Mouse (Mus musculus) heart, adult 2 months (tissue): ENCODE measurements around the gene Mdga1. TPM values are rescaled to one million over a fixed set of nuclear protein-coding genes. Genes with fewer than 3 reads are reported as not detected.

Experiments used
- DNase-seq, 2 experiments: peaks; one replicate each; pipeline ENCODE4 v3.0.0; 2021
- H3K27ac ChIP-seq: fragments of 200-600 bp; 2 replicates; pipeline ENCODE4 v1.8.1; 2022
- H3K27me3 ChIP-seq: fragments of 200-500 bp; 2 replicates; pipeline ENCODE4 v1.6.1; 2012; ENCODE audit warnings: mild to moderate bottlenecking, low read length, inconsistent platforms, mixed read lengths; ENCODE audit not compliant: control insufficient read depth, insufficient read depth
- H3K36me3 ChIP-seq: fragments of 200-500 bp; 2 replicates; pipeline ENCODE4 v1.6.1; 2012; ENCODE audit warnings: low read length, inconsistent platforms; ENCODE audit not compliant: control insufficient read depth, insufficient read depth
- H3K4me1 ChIP-seq: fragments of 200-500 bp; 2 replicates; pipeline ENCODE4 v1.6.1; 2011; ENCODE audit warnings: low read length; ENCODE audit not compliant: control insufficient read depth, insufficient read depth
- H3K4me3 ChIP-seq: fragments of 200-600 bp; 2 replicates; pipeline ENCODE4 v1.8.1; 2022
- H3K79me2 ChIP-seq: fragments of 200-500 bp; replicated peaks from 2 replicates; pipeline ENCODE4 v1.6.1; 2012; ENCODE audit warnings: mild to moderate bottlenecking, inconsistent platforms, low read length, moderate library complexity, mixed read lengths; ENCODE audit not compliant: control insufficient read depth, insufficient read depth
- H3K9ac ChIP-seq: fragments of 200-500 bp; 2 replicates; pipeline ENCODE4 v1.6.1; 2012; ENCODE audit warnings: low read depth, mild to moderate bottlenecking, control low read depth, inconsistent platforms, low read length, mixed read lengths
- CTCF ChIP-seq: fragments of 200-600 bp; IDR thresholded peaks from 2 replicates; pipeline ENCODE4 v1.8.1; 2022; ENCODE audit warnings: antibody characterized with exemption, mild to moderate bottlenecking, moderate library complexity
- EP300 ChIP-seq: fragments of 200-500 bp; IDR thresholded peaks from 2 replicates; pipeline ENCODE4 v1.6.1; 2011; ENCODE audit warnings: low read depth, low read length, control low read depth; ENCODE audit not compliant: insufficient read depth
- POLR2A ChIP-seq: fragments of 200-500 bp; IDR thresholded peaks from 2 replicates; pipeline ENCODE4 v1.6.1; 2011; ENCODE audit warnings: mild to moderate bottlenecking, low read depth, low read length, control low read depth; ENCODE audit not compliant: insufficient read depth
- WGBS: fragments of 180-500 bp; shearing (Covaris S2); methylation state at CpG from one replicate; pipeline ENCODE4 v1.1.7; 2018; 5-methylcytosine and 5-hydroxymethylcytosine counted together
- intact Hi-C: fragments of 180-260 bp; cut with DNase I; formaldehyde crosslinking; loops from one replicate; pipeline ENCODE4 v1.15.1; 2025
- polyA plus RNA-seq: library from polyadenylated mRNA; depleted of rRNA; stranded (reverse); fragments of >200 nt; gene quantifications from 2 replicates; pipeline ENCODE4 v1.2.3, GENCODE M21; 2012
- total RNA-seq, 2 experiments: library from RNA; stranded (reverse); gene quantifications; 2 replicates each; pipeline ENCODE4 v1.2.3; 2021

Gene Mdga1
- total and polyA plus RNA-seq, 3 experiments, result 13.4 to 26.3 (median 15.4) TPM

- Histone ChIP-seq H3K4me1 (peaks cover 16% of the 10 kb centered on the region), H3K36me3 (peaks cover 14% of the 10 kb centered on the region), H3K27me3 (no peaks in the 10 kb centered on the region), H3K27ac (peak overlapping the region; percentile 100), H3K79me2 (peaks cover 10% of the 10 kb centered on the region), H3K4me3 (peak overlapping the region; percentile 67), H3K9ac (peak overlapping the region; percentile 100)
- TF ChIP-seq POLR2A, result no peak
- TF ChIP-seq CTCF, result no peak
- TF ChIP-seq EP300, result no peak
- intact Hi-C loops, result loop anchor here (1.0 to 2.0 kb wide), 2 partner anchors 19 to 29 kb away; no protein-coding TSS in a partner anchor
- under 1% methylated on average over 18 of the region's 19 CpGs for WGBS
- peak; percentile 59 to 72 for DNase-seq
These were observed 35.6 kb upstream of the Mdga1 start for GRCm38 (mm10) chr17:30005451-30005941.

GRCm38 (mm10) chr17:30005103-30005443, 35.2 kb upstream of the Mdga1 start:
- no peaks in the 10 kb centered on the region for H3K27me3 ChIP-seq
- intact Hi-C loops, result loop anchor here (1.0 to 2.0 kb wide), 2 partner anchors 19 to 28 kb away; no protein-coding TSS in a partner anchor
- no peak for DNase-seq
- H3K27ac ChIP-seq, result peak overlapping the region; percentile 100
- TF ChIP-seq CTCF, result no peak
- no peak for TF ChIP-seq EP300
- no peak for TF ChIP-seq POLR2A
- H3K4me3 ChIP-seq, result peak overlapping the region; percentile 67
- peaks cover 16% of the 10 kb centered on the region for H3K4me1 ChIP-seq
- peaks cover 10% of the 10 kb centered on the region for H3K79me2 ChIP-seq
- 2% methylated on average over 37 of the region's 47 CpGs for WGBS
- peaks cover 12% of the 10 kb centered on the region for H3K36me3 ChIP-seq
- peak overlapping the region; percentile 100 for H3K9ac ChIP-seq

- Histone ChIP-seq H3K9ac (peak within 1 kb of the TSS; percentile 100), H3K4me3 (peak within 1 kb of the TSS; percentile 67), H3K36me3 (peaks cover 8% of the 10 kb centered on the region; the same call in 1 of the 2 replicates), H3K4me1 (peaks cover 12% of the 10 kb centered on the region), H3K79me2 (peaks cover 6% of the 10 kb centered on the region), H3K27ac (peak within 1 kb of the TSS; percentile 100), H3K27me3 (no peaks in the 10 kb centered on the region)
- intact Hi-C loops, result loop anchor here (1.0 to 2.0 kb wide), 2 partner anchors 20 to 28 kb away; no protein-coding TSS in a partner anchor
- WGBS, result under 1% methylated on average over 60 of the region's 93 CpGs
- DNase-seq, result peak; percentile 97 to 98
- TF ChIP-seq CTCF (no peak), POLR2A (peak; percentile 93), EP300 (peak; percentile 57)
These were observed 34.6 kb upstream of the Mdga1 start, which contains the start of gene Zfand3 for GRCm38 (mm10) chr17:30004203-30005102. TSS of gene Zfand3 (plus strand) at chr17:30004733.

GRCm38 (mm10) chr17:29998566-29999295, 28.8 kb upstream of the Mdga1 start:
- Histone ChIP-seq H3K27me3 (no peaks in the 10 kb centered on the region), H3K27ac (no peak overlapping the region; the same call in 1 of the 2 replicates), H3K4me1 (no peaks in the 10 kb centered on the region; the same call in 1 of the 2 replicates), H3K9ac (no peak overlapping the region), H3K79me2 (no peaks in the 10 kb centered on the region; the same call in 1 of the 2 replicates), H3K36me3 (no peaks in the 10 kb centered on the region), H3K4me3 (no peak overlapping the region)
- TF ChIP-seq POLR2A, result no peak
- TF ChIP-seq EP300, result no peak
- TF ChIP-seq CTCF, result no peak
- intact Hi-C loops, result no loop called here
- DNase-seq, result no peak
- WGBS, result 80% methylated on average over 24 of the region's 24 CpGs

- intact Hi-C loops, result no loop called here
- H3K79me2 ChIP-seq, result no peaks in the 10 kb centered on the region; the same call in 1 of the 2 replicates
- H3K36me3 ChIP-seq, result no peaks in the 10 kb centered on the region
- DNase-seq, result no peak
- no peak overlapping the region; the same call in 1 of the 2 replicates for H3K27ac ChIP-seq
- H3K9ac ChIP-seq, result no peak overlapping the region
- H3K27me3 ChIP-seq, result no peaks in the 10 kb centered on the region
- H3K4me1 ChIP-seq, result no peaks in the 10 kb centered on the region
- 50% methylated on average over 7 of the region's 7 CpGs for WGBS
- H3K4me3 ChIP-seq, result no peak overlapping the region
- TF ChIP-seq EP300 (no peak), CTCF (no peak), POLR2A (no peak)
These were observed 27.8 kb upstream of the Mdga1 start for GRCm38 (mm10) chr17:29997726-29998125.
